Mouse (Mus musculus) left cerebral cortex, adult 2 months (tissue): ENCODE measurements at regions not wholly inside any gene's neighbourhood (a gene's known extent, or its start where the extent isn't known, plus 50 kb on each side); places are given as distances from the start of the nearest gene placed in this dataset.

Experiments
- DNase-seq, 2 experiments: peaks; one replicate each; pipeline ENCODE4 v3.0.0; 2021 to 2022; ENCODE audit warnings: low spot score in 2 of 2, mixed read lengths in 1 of 2; ENCODE audit errors: extremely low spot score in 1 of 2
- H3K27ac ChIP-seq: fragments of 200-600 bp; 2 replicates; pipeline ENCODE4 v1.8.1; 2022
- H3K4me3 ChIP-seq: fragments of 200-600 bp; 2 replicates; pipeline ENCODE4 v1.8.1; 2022
- CTCF ChIP-seq: fragments of 200-600 bp; IDR thresholded peaks from 2 replicates; pipeline ENCODE4 v1.8.1; 2022; ENCODE audit warnings: antibody characterized with exemption, mild to moderate bottlenecking, moderate library complexity
- intact Hi-C: fragments of 180-260 bp; cut with DNase I; formaldehyde crosslinking; loops from one replicate; pipeline ENCODE4 v1.15.1; 2025

GRCm38 (mm10) chr12:46950223-46950779, 131.6 kb upstream of the Nova1 start:
- Histone ChIP-seq H3K27ac (no peak overlapping the region), H3K4me3 (no peak overlapping the region)
- intact Hi-C loops = no loop called here
- no peak for TF ChIP-seq CTCF
- DNase-seq = no peak

DNA sequence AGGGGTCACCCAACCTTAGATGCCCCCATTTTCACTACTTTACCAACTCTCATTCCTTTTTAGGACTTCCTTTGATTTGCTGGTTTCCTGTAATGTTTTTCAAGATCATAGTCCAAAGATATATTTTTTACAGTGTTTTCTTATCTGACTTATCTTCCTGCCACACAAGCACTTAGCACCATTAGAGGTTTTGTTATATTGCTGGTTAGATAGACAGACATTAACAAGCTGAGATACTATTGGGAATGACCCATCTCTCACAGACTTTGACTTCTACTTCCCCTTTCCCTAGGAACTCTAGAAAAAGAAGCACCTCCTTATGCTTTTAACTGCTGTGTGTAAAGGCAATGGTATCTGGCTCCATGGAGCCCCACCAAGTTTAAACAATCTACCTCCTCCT, 127.0 kb upstream of the Nova1 start:
- no peak for TF ChIP-seq CTCF
- intact Hi-C loops = no loop called here

GRCm38 (mm10) chr12:46931086-46931485, 112.4 kb upstream of the Nova1 start:
- H3K4me3 ChIP-seq = no peak overlapping the region
- no peak for TF ChIP-seq CTCF
- intact Hi-C loops = no loop called here
- DNase-seq = no peak
- H3K27ac ChIP-seq = no peak overlapping the region

More for the DNA sequence above, 127.0 kb upstream of the Nova1 start:
- no peak for DNase-seq
- Histone ChIP-seq H3K4me3 (no peak overlapping the region), H3K27ac (no peak overlapping the region)

DNA sequence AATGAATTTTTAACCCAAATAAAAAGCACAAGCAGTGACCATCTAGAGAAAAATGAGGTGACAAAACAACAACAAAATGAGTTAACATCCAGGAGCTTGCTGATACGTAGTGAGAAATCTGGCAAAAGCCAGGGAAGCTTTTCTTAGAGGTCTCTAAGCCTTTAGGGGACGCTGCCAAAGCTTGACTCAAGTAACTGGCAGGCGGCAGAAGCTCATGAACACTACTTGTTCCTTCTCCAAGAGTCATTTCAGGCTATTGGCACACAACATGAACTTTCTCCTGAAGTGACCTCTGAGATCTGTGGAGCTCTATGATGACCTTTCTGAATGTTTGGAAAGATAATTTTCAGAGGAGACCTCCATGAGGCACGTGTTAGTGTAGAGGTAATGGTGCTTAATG, 98.6 kb upstream of the Nova1 start:
- Histone ChIP-seq H3K27ac (no peak overlapping the region), H3K4me3 (no peak overlapping the region)
- TF ChIP-seq CTCF = no peak
- no peak for DNase-seq
- intact Hi-C loops = no loop called here

- intact Hi-C loops = no loop called here
Observed at GRCm38 (mm10) chr12:46878164-46878563, 59.4 kb upstream of the Nova1 start.

GRCm38 (mm10) chr12:46870130-46870529, 51.4 kb upstream of the Nova1 start:
- Histone ChIP-seq H3K4me3 (no peak overlapping the region), H3K27ac (no peak overlapping the region)
- DNase-seq = peak in 1 of 2 experiments; percentile 7
- intact Hi-C loops = no loop called here
- no peak for TF ChIP-seq CTCF

More at GRCm38 (mm10) chr12:46878164-46878563, 59.4 kb upstream of the Nova1 start:
- H3K27ac ChIP-seq = no peak overlapping the region
- DNase-seq = no peak
- TF ChIP-seq CTCF = no peak
- no peak overlapping the region for H3K4me3 ChIP-seq
